Mouse (Mus musculus): ENCODE results near the gene Plekhm1. TPM values are rescaled to one million over a fixed set of nuclear protein-coding genes. Genes with fewer than 3 reads are reported as not detected.

The Plekhm1 gene
- total RNA-seq, 2 experiments from 2014 or later = 20.1 to 21.5 TPM

DNA sequence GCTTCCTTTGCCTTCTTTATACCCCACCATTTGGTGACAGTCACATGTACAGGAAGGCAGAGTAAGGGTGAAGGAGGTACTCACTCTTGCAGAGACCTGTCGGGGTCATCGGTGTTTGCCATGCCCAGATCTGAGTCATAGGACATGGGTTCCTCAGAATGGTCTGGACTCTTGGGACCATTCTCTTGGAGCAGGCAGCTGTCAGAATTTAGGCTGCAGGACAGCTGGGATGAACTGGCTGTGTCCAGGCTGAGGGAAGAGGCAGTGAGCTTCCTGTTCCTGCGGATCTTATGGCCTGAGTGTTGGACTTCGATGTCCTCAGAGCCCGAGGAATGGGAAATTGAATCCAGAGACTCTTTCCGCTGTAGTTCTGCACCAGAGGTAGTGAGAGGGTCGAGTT lies 17.9 kb downstream of the Plekhm1 start:
- no peak for DNase-seq

DNA sequence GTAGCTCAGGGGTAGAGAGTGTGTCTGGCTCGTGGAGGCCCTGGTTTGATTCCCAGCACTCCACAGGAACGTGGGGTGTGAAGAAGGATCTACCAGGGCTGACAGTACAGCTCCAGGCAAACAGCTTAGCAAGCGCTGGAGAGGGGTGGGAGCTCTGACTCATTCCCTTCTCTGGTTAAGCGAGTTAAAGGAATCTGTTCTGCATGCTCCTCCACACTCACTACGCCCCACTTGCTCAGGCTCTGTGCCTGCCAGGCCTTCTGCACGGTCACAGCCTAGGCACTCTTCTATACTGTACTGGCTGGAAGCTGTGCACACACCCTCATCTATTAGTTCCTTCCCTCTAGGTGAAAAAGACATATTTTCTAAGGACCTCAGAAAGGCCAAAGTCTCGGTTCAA lies 18.5 kb downstream of the Plekhm1 start:
- DNase-seq = no peak

DNA sequence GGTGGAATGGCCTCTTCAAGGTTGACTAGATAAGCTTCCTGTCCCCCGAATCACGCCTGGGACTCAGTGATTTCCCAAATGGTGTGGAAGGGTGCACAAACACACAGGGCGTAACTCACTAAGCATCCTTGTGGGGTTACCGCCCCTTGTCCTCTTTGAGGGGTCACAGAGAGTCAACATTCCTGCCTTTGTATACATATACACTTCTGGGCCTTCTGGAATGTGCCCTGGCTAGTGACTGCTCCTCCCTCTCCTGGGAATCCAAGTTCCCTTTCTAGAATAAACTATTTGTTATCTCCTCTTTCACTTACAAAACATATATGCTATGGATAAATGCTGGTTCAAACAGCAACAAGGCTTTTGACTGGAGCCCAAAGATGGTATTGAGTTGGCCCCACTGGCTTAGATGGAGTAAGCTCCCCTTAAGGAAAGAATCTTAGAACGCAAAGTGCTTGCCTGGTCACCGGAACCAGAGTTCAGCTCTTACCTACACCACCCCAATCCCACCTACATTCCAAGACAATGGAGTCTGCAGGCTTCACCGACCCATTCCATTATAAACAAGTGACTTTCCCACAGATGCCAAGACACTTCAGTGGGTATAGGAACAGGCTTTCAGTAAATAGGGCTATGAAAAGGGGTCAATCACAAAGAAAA lies 24.5 kb downstream of the Plekhm1 start:
- DNase-seq = no peak

DNA sequence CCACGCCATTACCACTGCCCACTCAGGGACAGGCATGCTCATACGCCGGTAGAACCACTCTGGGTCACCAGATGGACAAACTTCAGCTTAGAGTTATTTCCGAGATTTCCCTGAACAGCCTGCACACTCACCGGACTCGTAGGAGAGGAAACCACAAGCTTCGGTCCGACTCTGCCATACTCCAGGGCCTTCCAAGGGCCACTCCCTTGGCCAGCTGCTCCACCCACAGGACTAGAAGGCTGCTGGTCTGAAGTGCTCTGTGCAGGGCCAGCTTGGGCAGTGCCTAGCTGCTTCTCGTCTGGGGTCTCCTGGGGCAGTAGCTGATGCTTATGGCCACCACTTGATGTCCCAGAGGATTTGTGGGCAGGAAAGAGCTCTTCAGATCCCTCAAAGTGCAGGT lies 25.7 kb downstream of the Plekhm1 start:
- no peak for DNase-seq

DNA sequence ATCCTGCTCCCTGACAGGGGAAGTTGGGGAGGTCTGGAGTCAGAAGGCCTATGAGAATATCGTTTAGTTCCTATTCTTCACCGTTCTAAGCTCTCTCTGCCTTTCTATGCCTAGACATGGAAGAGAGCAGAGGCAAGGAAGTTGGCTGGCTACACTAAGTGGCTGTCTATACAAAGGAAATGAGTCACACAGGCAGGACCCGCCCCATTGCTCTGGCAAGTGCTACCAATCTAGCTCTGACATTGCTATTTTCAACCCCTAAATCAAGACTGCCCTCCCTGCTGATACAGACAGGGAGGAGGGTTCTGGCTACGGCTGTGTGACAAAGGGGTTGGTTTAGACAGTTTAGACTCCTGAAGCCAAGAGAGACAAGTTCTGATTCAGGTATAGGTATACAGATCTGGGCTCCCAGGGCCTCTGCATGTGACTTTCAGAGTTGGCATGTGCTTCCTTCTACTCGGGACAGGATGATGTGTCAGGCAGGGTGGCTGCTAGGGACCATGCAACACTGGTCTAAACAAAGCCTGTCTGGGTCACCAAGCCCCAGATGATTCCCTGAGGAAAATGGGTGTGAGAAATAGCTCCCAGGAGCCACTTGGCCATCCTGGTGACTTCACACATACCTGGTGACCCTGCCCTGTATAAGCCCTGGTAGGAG lies 30.4 kb downstream of the Plekhm1 start:
- DNase-seq = peak; percentile 85 to 88

DNA sequence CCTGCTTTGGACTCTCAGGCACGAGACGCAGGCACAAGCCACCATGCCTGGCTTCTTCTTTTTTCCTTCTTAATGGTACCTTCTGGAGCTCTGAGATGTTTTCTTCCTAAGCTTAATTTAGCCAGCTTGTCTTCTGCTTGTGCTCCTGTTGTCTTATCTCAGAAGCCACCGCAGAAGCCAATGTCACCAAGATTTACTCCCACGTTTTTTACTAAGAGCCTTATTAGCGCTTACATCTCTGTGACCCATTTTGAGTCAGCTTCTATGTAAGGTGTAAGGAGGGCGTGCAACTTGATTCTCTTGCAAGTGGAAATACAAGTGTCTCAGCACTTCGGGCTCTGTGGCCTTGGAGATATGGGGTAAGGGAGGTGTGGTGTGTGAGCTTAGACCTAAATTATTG lies 31.0 kb downstream of the Plekhm1 start:
- DNase-seq = no peak

DNA sequence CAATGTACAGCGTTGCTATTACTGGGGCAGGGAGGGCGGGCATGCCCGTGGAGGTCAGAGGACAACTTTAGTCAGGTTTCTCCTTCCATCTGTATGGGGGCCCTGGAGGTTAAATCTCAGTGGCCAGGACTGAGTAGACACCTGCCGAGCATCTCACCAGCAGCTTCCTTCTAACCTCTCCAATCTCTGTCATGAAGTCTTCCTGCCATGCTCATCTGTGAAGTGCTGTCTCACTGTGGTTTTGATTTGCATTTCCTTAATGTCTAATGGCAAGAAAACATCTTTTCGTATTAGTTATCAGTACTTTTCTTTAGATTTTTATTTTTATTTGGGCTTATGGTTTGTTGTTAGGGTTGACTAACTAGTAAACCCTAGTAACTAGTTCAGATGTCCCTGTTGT lies 32.0 kb downstream of the Plekhm1 start:
- no peak for DNase-seq

DNA sequence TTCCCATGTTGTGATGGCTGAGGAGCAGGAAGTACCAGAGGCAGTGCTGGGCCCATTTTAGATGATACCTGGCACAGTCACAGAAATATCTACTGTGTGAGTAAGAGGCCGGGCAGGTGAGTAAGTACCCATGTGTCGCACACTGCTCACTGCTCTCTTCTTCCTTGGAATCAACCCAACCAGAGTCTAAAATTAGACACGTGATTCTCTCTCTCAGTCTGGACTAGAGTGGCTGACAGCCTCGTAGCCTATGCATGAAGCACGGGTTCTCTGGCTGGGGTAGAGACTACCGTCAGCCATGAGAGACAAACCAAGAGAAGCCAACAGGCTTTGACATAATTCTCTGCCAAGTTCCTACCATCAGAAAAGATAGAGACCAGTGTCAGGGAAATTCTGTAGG lies 34.1 kb downstream of the Plekhm1 start:
- no peak for DNase-seq

DNA sequence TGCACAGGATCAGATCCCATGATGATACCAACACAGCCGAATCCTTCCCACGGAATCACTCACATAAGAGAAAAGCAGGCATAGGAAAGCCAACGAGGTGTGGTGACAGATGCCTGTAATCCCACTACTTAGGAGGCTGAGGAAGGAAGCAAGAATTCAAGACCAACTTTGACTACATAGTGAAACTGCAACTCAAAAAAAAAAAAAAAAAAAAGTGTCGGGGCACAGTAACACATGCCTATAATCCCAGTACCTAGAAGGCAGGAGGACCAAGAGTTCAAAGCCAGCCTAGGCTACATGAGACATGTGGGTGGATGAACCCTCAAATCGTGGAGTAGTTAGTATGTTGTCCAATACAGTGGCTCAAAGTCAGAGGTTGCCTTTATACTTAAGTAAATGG lies 36.7 kb downstream of the Plekhm1 start:
- DNase-seq = no peak

DNA sequence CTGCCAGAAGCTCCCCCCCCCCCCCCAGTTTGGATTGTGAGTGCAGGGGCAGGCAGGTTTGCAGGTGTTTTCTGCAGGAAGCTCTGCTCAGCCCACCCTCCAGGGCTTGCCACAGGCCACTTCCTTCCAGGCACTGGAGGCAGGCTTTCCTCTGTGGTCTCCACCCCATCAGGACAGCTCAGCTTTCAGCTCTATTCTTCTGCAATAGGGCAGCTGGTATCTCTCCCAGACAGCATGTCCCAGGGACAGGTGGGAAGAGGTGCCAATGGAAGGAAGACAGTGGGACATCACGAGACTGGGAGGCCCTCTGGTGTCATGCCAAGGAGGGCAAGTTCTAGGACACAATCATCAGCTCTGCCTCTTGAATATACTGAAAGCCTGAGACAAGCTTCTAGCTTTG lies 37.2 kb downstream of the Plekhm1 start:
- DNase-seq = no peak

DNA sequence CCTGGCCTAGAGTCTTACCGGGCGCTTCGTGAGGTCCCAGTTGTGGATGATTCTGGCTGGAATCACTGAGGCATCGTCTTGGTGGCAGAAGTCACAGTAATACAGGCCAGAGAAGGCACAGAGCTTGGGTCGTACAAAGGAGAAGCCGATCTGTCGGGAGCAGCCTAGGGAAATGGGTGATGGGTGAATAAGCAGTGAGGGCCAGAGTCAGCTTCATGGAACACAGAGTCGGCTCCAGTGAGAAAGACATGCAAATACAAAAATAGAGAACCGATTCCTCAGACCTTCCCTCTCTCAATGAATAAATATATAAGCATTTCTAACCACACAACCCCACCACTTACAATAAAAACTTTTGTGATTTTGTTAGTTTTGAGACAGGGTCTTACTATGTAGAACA lies 38.6 kb downstream of the Plekhm1 start:
- no peak for DNase-seq

DNA sequence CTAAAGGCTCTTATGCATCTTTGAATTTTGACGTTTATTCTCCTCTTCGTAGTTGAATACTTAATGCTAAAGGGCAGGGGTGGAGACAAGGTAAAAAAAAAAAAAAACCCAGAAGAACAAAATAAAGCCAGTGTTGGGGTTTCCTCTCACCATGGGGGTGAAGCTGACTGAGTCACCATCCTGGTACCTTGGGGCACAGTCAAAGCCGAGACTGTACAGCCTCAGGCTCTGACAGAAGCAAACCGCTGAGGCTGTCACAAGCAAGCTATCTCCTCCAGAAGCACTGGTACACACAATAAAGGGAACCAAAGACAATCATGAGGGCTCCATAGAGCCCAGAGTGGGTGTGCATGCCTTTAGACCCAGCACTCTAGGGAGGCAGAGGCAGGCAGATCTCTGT lies 39.9 kb downstream of the Plekhm1 start:
- DNase-seq = no peak

DNA sequence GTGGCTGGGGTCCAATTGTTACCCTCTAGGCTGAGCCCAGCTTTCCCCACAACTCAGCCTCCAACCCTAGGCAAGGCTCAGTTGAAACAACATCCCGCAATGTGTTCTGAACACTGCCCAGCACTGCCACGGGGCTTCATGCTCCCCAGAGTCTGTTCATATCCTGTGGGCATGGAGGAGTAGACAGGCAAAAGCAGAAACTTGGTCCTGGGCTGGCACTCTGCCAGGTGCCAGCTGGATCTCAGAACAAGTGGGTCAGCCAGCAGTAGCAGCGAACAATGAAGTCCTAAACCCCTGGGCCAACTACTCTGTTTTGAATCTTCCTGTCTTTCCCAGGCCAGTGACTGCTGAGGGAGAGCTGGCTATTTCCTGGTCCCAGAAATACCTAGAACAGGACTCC lies 40.4 kb downstream of the Plekhm1 start:
- DNase-seq = peak; percentile 52 to 65

DNA sequence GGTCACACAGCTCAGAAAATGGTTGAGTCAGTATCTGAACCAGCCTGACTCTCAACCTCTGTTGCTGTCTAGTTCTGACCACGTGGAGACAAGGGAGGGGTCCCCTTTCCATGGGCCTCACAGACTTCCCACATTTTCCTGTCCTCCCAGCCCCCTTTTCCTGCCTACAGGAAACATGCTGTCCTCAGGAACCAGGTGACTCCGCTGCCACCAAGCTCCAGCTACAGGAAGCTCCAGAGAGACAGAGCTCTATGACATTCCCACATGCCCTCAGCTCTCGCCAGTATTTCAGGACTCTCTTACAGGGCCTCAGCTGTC lies 41.3 kb downstream of the Plekhm1 start:
- DNase-seq = peak; percentile 38 to 43

DNA sequence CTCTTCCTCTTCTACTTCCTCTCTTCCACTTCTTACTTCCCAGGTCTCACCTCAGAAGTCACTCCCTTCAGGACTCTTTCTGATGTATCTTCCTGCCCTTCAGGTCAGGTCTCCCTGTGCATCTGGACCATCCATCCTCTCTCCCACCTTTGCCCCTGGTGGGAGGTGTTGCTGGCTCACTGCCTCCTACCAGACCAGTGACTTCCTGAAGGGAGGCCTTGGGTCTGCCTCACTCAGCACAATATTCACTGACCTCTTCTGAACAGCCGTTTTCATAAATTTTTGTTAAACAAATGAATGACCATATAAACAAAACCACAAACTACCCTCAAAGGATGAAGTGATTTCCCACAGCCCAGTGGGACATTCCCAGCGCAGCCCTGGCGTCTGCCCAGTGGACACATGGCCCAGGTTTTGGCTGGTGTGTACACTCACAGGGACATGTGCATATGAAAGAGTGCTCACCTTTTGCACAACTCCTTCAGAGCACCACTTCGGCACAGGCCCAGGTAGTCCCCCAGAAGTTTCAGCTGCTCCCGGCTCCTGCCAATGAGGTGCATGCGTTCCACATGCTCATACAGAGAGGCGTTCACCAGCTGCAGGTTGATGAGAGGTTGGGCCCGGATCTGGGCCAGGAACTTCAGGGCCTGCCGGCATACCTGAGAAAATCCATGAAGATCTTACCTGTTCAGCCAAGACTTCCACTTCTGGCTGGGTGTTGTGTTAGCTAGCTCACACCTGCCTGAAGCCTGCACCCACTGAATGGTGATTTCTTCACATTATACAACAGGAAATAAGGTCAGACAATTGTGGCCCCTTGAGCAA lies 41.9 kb downstream of the Plekhm1 start:
- DNase-seq = no peak

DNA sequence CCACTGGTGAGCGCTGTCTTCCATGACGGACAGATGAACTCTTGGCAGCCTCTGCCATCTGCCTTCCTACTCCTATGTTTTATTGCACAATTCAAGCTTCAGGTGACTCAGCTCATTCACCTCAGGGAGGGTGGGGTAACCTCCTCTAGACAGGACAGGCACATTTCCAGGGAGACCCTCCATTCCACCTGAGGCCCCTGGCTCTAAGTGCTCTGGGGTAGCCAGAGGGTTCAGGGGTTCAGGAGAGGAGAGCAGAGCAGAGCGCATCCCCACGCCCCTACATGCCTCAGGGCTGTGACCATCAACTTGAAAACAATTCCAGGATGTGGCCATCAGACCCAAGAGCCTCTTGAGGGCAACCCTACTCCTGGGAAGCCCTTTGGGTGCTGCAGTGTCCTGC lies 47.0 kb downstream of the Plekhm1 start:
- DNase-seq = no peak

DNA sequence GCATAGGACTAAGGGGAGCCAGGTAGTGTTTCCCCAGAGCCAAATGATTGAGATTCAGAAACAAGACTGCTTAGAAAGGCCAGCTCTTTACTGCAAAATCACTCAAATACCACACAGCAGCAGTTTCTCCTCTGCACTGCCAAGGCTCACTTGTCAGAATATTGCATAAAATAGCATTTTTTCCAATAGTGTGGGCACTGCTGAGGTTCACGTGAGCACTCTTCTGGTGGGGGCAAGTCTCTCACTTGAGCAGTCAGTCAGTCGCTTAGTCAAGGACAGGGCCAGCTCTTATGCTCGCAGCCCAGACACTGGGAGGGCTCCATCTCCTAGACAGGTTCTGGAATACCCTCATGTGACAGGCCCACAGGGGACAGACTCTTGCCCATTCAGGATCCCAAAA lies 47.5 kb downstream of the Plekhm1 start:
- DNase-seq = no peak

DNA sequence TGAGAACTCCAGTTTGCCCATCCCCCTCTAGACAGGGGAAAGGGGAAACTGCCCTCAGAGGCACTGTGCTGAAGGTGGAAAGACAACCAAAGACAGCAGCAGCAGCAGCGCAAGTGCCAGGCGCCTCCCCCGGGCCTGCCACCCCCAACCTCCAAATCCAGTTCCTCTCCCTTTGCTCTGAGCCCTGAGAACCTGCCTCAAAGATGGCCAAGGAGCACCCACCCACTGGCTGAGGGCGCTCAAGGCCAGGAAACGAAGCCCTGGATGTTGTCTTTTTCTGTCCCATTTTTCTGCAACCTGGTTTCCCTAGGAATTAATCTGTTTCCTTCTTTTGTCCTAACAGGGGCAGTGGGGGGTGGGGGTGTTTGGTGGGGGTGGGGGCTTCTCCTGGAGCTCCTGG lies 48.2 kb downstream of the Plekhm1 start:
- DNase-seq = no peak

DNA sequence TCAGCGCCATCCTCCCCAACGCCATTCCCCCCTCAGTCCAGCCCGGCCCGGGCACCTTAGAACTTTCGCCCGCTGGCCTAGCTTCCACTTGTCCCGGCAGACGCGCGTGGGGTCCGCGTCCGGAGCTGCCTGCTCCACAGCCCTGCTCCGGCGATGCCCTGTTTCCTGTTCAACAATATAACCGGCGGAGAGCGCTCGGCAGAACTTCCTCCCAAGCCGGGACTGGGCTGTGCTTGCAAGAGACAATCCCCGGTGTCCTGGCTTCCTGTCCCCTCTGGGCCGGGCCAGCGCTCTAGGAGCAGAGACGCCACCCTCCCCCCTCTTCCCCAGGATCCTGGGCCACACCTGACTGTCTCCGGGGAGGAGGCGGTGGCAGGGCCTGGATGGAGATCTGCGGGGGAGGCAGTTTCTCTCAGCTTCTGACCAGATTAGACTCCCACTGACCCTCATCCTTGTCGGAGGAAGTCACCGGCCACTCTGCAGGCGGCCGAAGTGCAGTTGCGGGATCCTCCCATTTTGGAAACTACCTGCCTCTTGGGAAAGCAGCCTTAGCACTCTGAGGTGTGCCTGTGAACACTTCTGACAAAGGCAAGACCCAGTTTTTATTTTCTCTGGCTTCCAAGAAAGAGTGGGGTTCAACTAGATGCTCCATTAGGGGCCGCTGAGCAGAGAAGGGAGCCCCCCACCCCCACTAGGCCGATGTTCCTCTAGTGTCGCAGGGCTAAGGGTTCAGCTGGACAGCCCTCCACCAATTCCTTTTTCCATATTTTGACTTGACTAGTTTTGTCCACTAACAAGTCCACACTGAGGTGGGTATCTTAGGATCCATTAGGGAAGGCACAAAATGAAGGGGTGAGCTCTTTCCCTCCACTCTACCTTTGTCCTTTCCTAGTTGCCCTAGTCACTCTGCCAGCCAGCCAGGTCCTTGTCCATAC lies 49.0 kb downstream of the Plekhm1 start, which contains the start of gene Arhgap27:
Gene Arhgap27, minus strand, starts transcription at position 479 of the 935 bp plus-strand sequence.
- DNase-seq = peak; percentile 77 to 84

DNA sequence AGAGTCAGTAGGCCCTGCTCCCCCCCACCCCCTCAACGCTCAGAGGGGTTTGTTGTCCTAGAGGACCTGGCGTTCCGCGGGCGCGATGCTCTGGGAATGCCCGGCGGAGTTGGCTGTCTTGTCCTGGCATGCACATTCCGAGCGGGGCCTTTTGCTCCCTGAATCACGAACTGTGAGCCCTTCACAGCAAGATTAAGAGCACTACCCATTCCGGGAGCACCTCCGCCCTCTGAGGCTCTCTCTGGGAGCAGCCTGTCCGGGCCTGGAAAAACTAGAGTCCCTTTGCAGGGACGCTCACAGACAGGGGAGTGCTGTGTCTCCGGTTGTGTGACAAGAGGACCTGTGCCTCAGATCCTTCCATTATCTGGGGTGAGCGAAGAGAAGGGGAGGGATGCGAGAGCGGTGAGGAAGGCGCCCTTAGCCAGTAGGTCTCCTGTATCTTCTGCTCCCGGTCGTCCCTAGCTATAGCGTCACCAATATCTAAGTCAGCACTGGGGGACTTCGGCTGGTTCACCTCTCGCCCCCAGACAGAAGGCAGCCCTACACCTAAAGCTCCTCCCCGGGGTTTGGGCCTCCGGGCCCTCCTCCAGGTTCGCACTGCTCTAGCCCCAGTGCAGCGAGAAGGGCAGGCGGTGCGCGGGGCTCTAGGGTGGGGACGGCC lies 49.8 kb downstream of the Plekhm1 start:
- DNase-seq = peak in 1 of 2 experiments; percentile 45

DNA sequence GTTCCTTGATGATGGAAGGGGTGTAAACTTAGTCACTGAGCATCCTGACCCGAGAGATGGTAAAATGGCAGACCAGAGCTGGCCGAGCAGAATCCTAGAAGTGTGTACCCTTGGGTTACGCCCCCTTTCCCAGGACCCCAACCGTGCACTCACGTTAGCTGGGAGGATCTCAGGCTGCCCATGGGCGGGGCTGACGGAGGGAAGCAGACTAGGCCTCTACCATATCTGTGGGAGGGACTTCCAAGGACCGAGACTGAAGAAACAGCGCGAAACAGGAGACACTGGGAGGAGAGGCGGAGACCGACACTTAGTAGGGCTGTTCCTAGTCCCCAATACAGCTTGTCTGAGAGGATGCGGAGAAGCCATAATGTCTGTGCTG lies 50.4 kb downstream of the Plekhm1 start:
- DNase-seq = no peak
